Mouse (Mus musculus) megakaryocyte-erythroid progenitor cell, adult 5-6 weeks (primary cell): ENCODE results near the gene Lce1a1. TPM values are rescaled to one million over a fixed set of nuclear protein-coding genes. Genes with fewer than 3 reads are reported as not detected.

ENCODE experiments used
- ATAC-seq: replicated peaks from 2 replicates; pipeline ENCODE4 v1.8.0; 2016; ENCODE audit warnings: mild to moderate bottlenecking, inconsistent platforms; ENCODE audit not compliant: severe bottlenecking, poor library complexity, low FRiP score, low TSS enrichment
- total RNA-seq, 2 experiments: library from RNA; stranded (forward) in 1 of 2; stranded (reverse) in 1 of 2; fragments of 200-1000, 215-1000 nt in 1 of 2; fragments of >200 nt in 1 of 2; fragmentation: Nextera tagmentation in 1 of 2; gene quantifications; 2 replicates each; pipeline ENCODE4 v1.2.3; 2014 to 2017

The Lce1a1 gene
- not detected in 2 replicates for total RNA-seq (2014; fragmentation: Nextera tagmentation)
- total RNA-seq (2017) = not detected in 2 replicates

GRCm38 (mm10) chr3:92648207-92648606, at the start of gene Lce1a1:
Lce1a1 (minus strand) TSS chr3:92648307.
- no peak for ATAC-seq

- ATAC-seq = no peak
These were observed 46.5 kb upstream of the Lce1a1 start for GRCm38 (mm10) chr3:92694613-92695012.

GRCm38 (mm10) chr3:92691688-92692087, 43.6 kb upstream of the Lce1a1 start:
- no peak for ATAC-seq

- ATAC-seq = peak; percentile 63; the same call in 1 of the 2 replicates
These were observed 41.0 kb upstream of the Lce1a1 start for GRCm38 (mm10) chr3:92689154-92689553.

- ATAC-seq = no peak
These were observed 39.0 kb upstream of the Lce1a1 start, which contains the start of gene Lce1d for GRCm38 (mm10) chr3:92687110-92687509. Lce1d (minus strand) TSS chr3:92687210.

GRCm38 (mm10) chr3:92678947-92679346, 30.8 kb upstream of the Lce1a1 start, which contains the start of gene Lce1c:
Lce1c (plus strand) TSS chr3:92679247.
- ATAC-seq = no peak

GRCm38 (mm10) chr3:92670215-92670614, 22.1 kb upstream of the Lce1a1 start, which contains the start of gene Lce1a2:
Lce1a2 (minus strand) TSS chr3:92670315.
- ATAC-seq = no peak

GRCm38 (mm10) chr3:92656826-92657225, 8.7 kb upstream of the Lce1a1 start, which contains the start of gene Lce1b:
Lce1b (minus strand) TSS chr3:92656926.
- no peak for ATAC-seq

GRCm38 (mm10) chr3:92639854-92640253, 8.3 kb downstream of the Lce1a1 start:
- ATAC-seq = no peak

GRCm38 (mm10) chr3:92638653-92638991, 9.5 kb downstream of the Lce1a1 start:
- no peak for ATAC-seq

- no peak for ATAC-seq
These were observed 10.1 kb downstream of the Lce1a1 start for GRCm38 (mm10) chr3:92637745-92638652.

- ATAC-seq = no peak
These were observed 26.5 kb downstream of the Lce1a1 start, which contains the start of gene Lce6a for GRCm38 (mm10) chr3:92621560-92621959. Lce6a (minus strand) TSS chr3:92621660.

GRCm38 (mm10) chr3:92609804-92610203, 38.3 kb downstream of the Lce1a1 start:
- no peak for ATAC-seq

- ATAC-seq = no peak
These were observed 40.7 kb downstream of the Lce1a1 start, which contains the start of gene 2210017I01Rik for GRCm38 (mm10) chr3:92607392-92607791. 2210017I01Rik (minus strand) TSS chr3:92607492.

- ATAC-seq = peak; percentile 59; the same call in 1 of the 2 replicates
These were observed 45.9 kb downstream of the Lce1a1 start for GRCm38 (mm10) chr3:92602169-92602568.

- no peak for ATAC-seq
These were observed 47.7 kb downstream of the Lce1a1 start for GRCm38 (mm10) chr3:92600456-92600855.

- no peak for ATAC-seq
These were observed 48.1 kb downstream of the Lce1a1 start for GRCm38 (mm10) chr3:92599973-92600372.

- ATAC-seq = no peak
These were observed 49.7 kb downstream of the Lce1a1 start for GRCm38 (mm10) chr3:92598429-92598828.
